Mouse (Mus musculus) megakaryocyte, embryonic 14.5 days (primary cell): ENCODE results near the gene Olfr171. TPM values are rescaled to one million over a fixed set of nuclear protein-coding genes. Genes with fewer than 3 reads are reported as not detected.
"Not testable (repeated sequence)": the region's sequence is repeated elsewhere in the genome, so short reads cannot be mapped to it uniquely, and the experiment has no call there.

ENCODE experiments used
- H3K27me3 ChIP-seq: replicated peaks from 2 replicates; pipeline ENCODE3; 2012; ENCODE audit warnings: inconsistent platforms
- H3K36me3 ChIP-seq: replicated peaks from 2 replicates; pipeline ENCODE3; 2012; ENCODE audit warnings: low read length, inconsistent platforms, mixed read lengths
- H3K4me1 ChIP-seq: 2 replicates; pipeline ENCODE4 v1.6.1; 2012; ENCODE audit warnings: inconsistent platforms
- H3K4me3 ChIP-seq: replicated peaks from 2 replicates; pipeline ENCODE3; 2012; ENCODE audit warnings: moderate library complexity, mild to moderate bottlenecking, inconsistent platforms
- H3K9me3 ChIP-seq: 2 replicates; pipeline ENCODE4 v1.6.1; 2012; ENCODE audit warnings: inconsistent platforms
- FLI1 ChIP-seq: IDR thresholded peaks from 2 replicates; pipeline ENCODE4 v1.6.1; 2012; ENCODE audit warnings: low read length, inconsistent platforms, mixed read lengths
- GATA1 ChIP-seq: IDR thresholded peaks from 3 replicates; pipeline ENCODE4 v1.6.1; 2012; ENCODE audit warnings: mixed read lengths, low read length, inconsistent platforms, borderline replicate concordance
- polyA plus RNA-seq: library from polyadenylated mRNA; stranded (reverse); fragments of >175 nt; gene quantifications from 2 replicates; pipeline ENCODE4 v1.2.3, GENCODE M21; 2012; ENCODE audit warnings: low replicate concordance; ENCODE audit not compliant: insufficient read depth

The Olfr171 gene
- polyA plus RNA-seq = not detected in 2 replicates

DNA sequence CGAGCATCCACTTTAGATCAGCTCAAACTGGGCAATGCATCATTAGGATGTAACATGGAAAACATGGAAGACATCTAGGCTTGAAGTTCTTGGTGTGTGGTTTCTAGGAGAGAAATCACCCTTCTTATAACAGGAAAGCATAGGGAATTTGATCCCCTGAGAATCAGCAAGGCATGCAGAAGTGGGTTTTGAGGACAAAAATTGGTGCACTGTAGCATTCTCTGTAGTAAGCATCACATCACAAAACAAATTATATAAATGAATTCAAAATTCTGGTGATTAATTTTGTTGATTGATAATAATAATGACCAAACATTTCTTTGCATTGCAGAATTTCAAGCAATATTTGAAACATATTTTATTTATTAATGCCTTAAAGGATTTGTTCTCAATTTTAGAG, at the start of gene Olfr171:
Gene Olfr171, minus strand, starts transcription at position 101 of the 400 bp plus-strand sequence.
- no peak within 1 kb of the TSS for H3K4me3 ChIP-seq
- H3K4me1 ChIP-seq = no peaks in the 10 kb centered on the region
- 0 out of 2 replicates have a peak, but pooled peaks cover 8% of the 10 kb centered on the region for H3K9me3 ChIP-seq
- no peak for TF ChIP-seq GATA1
- TF ChIP-seq FLI1 = no peak
- H3K27me3 ChIP-seq = no peaks in the 10 kb centered on the region
- no peaks in the 10 kb centered on the region for H3K36me3 ChIP-seq

DNA sequence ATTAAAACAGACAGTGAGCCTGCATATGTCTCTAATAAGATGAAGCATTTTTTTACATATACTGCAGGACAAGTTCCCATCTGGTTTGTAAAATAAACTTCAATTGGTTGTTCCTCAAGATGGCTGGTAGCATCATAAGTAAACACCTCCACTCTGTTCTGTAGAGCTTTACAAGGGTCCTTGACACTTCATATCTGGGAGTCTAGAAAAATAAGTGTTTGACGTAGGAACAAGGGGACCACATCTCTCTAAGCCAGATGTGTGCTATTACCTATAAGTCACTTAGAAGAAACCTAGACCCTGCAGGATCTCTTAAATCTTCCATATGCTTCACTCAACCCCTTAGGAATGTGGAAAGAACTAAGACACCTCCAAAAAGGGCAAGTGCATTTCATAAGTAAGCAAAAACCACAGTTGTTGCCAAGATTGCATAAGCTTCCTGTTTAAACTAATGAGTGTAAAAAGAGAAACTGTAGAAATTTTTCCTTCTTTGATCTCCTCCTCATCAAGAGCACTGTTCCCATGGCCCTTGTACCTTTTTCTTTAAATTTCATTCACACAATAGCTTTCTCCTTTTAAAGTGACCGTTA, 41.1 kb upstream of the Olfr171 start:
- Histone ChIP-seq H3K4me3 (no peak overlapping the region), H3K27me3 (no peaks in the 10 kb centered on the region)
- no peak for TF ChIP-seq GATA1
- TF ChIP-seq FLI1 = no peak

GRCm38 (mm10) chr16:19666312-19666711, 36.6 kb upstream of the Olfr171 start:
- Histone ChIP-seq H3K4me3 (no peak overlapping the region), H3K27me3 (no peaks in the 10 kb centered on the region), H3K9me3 (no peaks in the 10 kb centered on the region), H3K4me1 (no peaks in the 10 kb centered on the region), H3K36me3 (no peaks in the 10 kb centered on the region)
- TF ChIP-seq FLI1 (no peak), GATA1 (no peak)

More for the DNA sequence above, 41.1 kb upstream of the Olfr171 start:
- Histone ChIP-seq H3K4me1 (no peaks in the 10 kb centered on the region), H3K9me3 (no peaks in the 10 kb centered on the region), H3K36me3 (no peaks in the 10 kb centered on the region)

DNA sequence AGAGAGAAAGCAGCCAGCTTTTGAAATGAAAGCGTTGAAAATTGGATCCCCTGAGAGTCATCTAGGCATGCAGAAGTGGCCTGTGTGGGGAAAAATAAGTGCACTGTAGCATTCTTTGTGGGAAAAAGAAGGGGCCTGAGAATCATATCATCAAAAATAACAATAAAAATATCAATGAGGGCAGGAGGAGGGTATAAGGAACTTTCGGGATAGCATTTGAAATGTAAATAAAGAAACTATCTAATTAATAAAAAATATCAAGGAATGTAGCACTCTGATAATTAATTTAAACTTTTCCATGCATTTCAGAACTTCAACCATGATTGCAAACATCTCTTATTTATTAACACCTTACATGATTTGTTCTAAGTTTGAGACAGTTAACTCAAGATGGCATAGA, 17.9 kb downstream of the Olfr171 start, which contains the start of gene Olfr170:
Gene Olfr170, minus strand, starts transcription at position 101 of the 400 bp plus-strand sequence.
- H3K27me3 ChIP-seq, H3K36me3 ChIP-seq, H3K4me3 ChIP-seq, H3K9me3 ChIP-seq, H3K4me1 ChIP-seq: not testable (repeated sequence)

DNA sequence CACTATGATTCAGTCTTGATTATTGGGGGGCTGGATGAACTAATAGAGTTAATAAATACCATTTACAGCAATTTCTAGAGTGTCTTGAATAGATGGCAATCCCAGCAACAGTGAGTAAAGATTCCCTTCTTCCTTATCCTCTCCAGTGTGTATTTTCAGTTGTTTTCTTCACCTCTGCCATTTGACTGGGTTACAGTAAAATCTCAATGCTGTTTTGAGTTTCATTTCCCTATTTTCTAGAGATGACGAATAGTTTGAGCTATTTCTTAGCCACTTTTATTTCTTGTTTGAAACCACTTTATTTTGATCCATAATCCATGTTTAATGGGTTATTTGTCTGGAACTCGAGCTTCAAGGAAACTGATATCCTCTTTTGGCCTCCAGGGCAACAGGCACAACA, 26.6 kb downstream of the Olfr171 start:
- Histone ChIP-seq H3K27me3 (no peaks in the 10 kb centered on the region), H3K4me1 (no peaks in the 10 kb centered on the region), H3K9me3 (0 out of 2 replicates have a peak, but pooled peaks cover 2% of the 10 kb centered on the region), H3K36me3 (no peaks in the 10 kb centered on the region), H3K4me3 (no peak overlapping the region)
- TF ChIP-seq GATA1 (no peak), FLI1 (no peak)

Other genes with a start within 250 kb of the Olfr171 start
- gene Olfr165, start 206.8 kb downstream of the Olfr171 start, polyA plus RNA-seq = not detected in 2 replicates
- gene Olfr166, start 146.2 kb downstream of the Olfr171 start, polyA plus RNA-seq = not detected in 2 replicates
- gene Olfr167, start 107.7 kb downstream of the Olfr171 start, polyA plus RNA-seq = not detected in 2 replicates
- gene Olfr168, start 94.4 kb downstream of the Olfr171 start, polyA plus RNA-seq = not detected in 2 replicates
- not detected in 2 replicates for gene Olfr169, start 58.1 kb downstream of the Olfr171 start, polyA plus RNA-seq
- gene Olfr170, start 18.0 kb downstream of the Olfr171 start, polyA plus RNA-seq = not detected in 2 replicates
- gene Lamp3, start 76.5 kb upstream of the Olfr171 start, polyA plus RNA-seq = not detected in 2 replicates
- not detected in 2 replicates for gene B3gnt5, start 130.3 kb upstream of the Olfr171 start, polyA plus RNA-seq